Mouse (Mus musculus) lung, postnatal 0 days (tissue): ENCODE results near the gene Acp2. TPM values are rescaled to one million over a fixed set of nuclear protein-coding genes. Genes with fewer than 3 reads are reported as not detected.
A peak's percentile ranks its signal among the peaks of the same experiment; 100 is the strongest.

Experiments
- ATAC-seq: fragments of 200-750 bp; cut with Nextera tagmentation; 2 replicates; pipeline ENCODE4 v1.8.0; 2017; ENCODE audit warnings: moderate library complexity
- DNase-seq: peaks from one replicate; pipeline ENCODE4 v3.0.0-alpha.2; 2016; ENCODE audit warnings: low spot score
- H3K27ac ChIP-seq: fragments of 300-500 bp; sonication (generic); 2 replicates; pipeline ENCODE4 v1.5.1; 2014; ENCODE audit warnings: antibody characterized with exemption, mild to moderate bottlenecking, low read length, mixed read lengths
- H3K27me3 ChIP-seq: fragments of 300-500 bp; sonication (generic); replicated peaks from 2 replicates; pipeline ENCODE4 v1.6.1; 2014; ENCODE audit warnings: low read length, mixed read lengths; ENCODE audit not compliant: insufficient read depth
- H3K36me3 ChIP-seq: fragments of 300-500 bp; sonication (generic); 2 replicates; pipeline ENCODE4 v1.6.1; 2014; ENCODE audit warnings: low read length, mixed read lengths; ENCODE audit not compliant: insufficient read depth
- H3K4me1 ChIP-seq: fragments of 300-500 bp; sonication (generic); 2 replicates; pipeline ENCODE4 v1.6.1; 2014; ENCODE audit warnings: antibody characterized with exemption, low read depth, low read length, mixed read lengths; ENCODE audit not compliant: insufficient read depth
- H3K4me2 ChIP-seq: fragments of 300-500 bp; sonication (generic); replicated peaks from 2 replicates; pipeline ENCODE4 v1.6.1; 2014; ENCODE audit warnings: low read depth, mild to moderate bottlenecking, low read length, moderate library complexity, mixed read lengths
- H3K4me3 ChIP-seq: fragments of 300-500 bp; sonication (generic); 2 replicates; pipeline ENCODE4 v1.5.1; 2014; ENCODE audit warnings: low read depth, low read length
- H3K9ac ChIP-seq: fragments of 300-500 bp; sonication (generic); replicated peaks from 2 replicates; pipeline ENCODE4 v1.6.1; 2014; ENCODE audit warnings: low read depth, mild to moderate bottlenecking
- H3K9me3 ChIP-seq: fragments of 300-500 bp; sonication (generic); 2 replicates; pipeline ENCODE4 v1.6.1; 2016; ENCODE audit warnings: low read length, mixed read lengths
- CTCF ChIP-seq: IDR thresholded peaks from 2 replicates; pipeline ENCODE4 v1.5.1; 2016; ENCODE audit warnings: antibody characterized with exemption, mild to moderate bottlenecking
- EP300 ChIP-seq: IDR thresholded peaks from 2 replicates; pipeline ENCODE4 v1.6.1; 2016; ENCODE audit warnings: antibody characterized with exemption, mild to moderate bottlenecking, control low read depth
- WGBS: fragments of 180-500 bp; shearing (Covaris S2); extraction: QIAGEN DNeasy Blood & Tissue Kit; methylation state at CpG from one replicate; pipeline ENCODE4 v1.1.7; 2014; 5-methylcytosine and 5-hydroxymethylcytosine counted together
- polyA plus RNA-seq: library from polyadenylated mRNA; unstranded; fragments of >200 nt; fragmentation: Nextera tagmentation; extraction: Ambion mirVana; gene quantifications from 2 replicates; pipeline ENCODE4 v1.2.1, GENCODE M21; 2015

The Acp2 gene
- polyA plus RNA-seq, 1 experiment from 2014 or later = 22.1 TPM

DNA sequence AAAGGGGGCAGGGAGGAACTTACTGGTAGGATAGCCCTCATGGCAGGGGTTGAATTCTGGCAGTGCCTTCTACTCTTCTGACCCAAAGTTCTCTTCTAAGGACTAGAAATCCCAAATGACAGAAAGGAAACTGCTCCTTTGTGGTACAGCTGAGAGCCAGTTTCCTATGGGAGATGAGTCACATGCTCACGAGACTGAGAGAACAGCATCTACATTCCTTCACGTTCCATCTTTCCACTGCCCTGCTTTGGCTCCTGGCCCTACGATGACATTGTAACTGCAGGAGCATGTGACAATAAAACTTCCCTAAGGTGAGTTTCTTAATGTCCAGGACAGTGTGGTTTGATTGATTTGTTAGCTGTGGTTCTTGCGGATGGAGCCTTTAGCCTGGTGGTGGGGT is 45.7 kb downstream of the Acp2 start:
- H3K4me1 ChIP-seq = no peaks in the 10 kb centered on the region
- H3K9ac ChIP-seq = no peak overlapping the region
- no peak overlapping the region for H3K4me2 ChIP-seq
- no peaks in the 10 kb centered on the region for H3K27me3 ChIP-seq
- no peaks in the 10 kb centered on the region for H3K36me3 ChIP-seq
- 76% methylated on average over 4 of the region's 4 CpGs for WGBS
- no peaks in the 10 kb centered on the region for H3K9me3 ChIP-seq
- DNase-seq = no peak
- no peak overlapping the region for H3K27ac ChIP-seq
- ATAC-seq = no peak
- H3K4me3 ChIP-seq = no peak overlapping the region
- no peak for TF ChIP-seq CTCF

DNA sequence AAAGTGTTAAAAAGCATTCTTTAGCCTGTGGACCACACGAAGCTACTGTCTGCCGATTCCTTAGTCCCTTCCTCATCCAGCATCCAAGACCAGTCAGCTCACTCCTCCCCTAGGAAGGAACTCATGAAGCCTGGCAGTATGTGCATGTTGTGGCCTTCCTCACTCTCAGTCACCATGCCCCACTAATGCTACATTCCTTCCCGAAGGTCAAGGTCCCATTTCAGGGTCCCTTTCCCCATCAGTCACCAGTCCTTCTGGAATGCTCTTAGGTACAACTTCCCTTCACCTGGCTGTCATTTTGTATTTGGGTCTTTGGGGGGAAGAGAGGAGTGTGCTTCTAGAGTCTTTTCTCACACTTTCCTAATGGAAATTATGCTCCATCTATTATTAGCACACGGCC is 49.3 kb downstream of the Acp2 start:
- no peak overlapping the region for H3K4me3 ChIP-seq
- no peak overlapping the region for H3K4me2 ChIP-seq
- 49% methylated on average over 4 of the region's 4 CpGs for WGBS
- H3K4me1 ChIP-seq = no peaks in the 10 kb centered on the region
- no peak overlapping the region for H3K27ac ChIP-seq
- H3K36me3 ChIP-seq = no peaks in the 10 kb centered on the region
- no peaks in the 10 kb centered on the region; the same call in 1 of the 2 replicates for H3K27me3 ChIP-seq
- DNase-seq = no peak
- H3K9me3 ChIP-seq = no peaks in the 10 kb centered on the region
- no peak for TF ChIP-seq EP300
- TF ChIP-seq CTCF = no peak
- no peak for ATAC-seq
- no peak overlapping the region for H3K9ac ChIP-seq

DNA sequence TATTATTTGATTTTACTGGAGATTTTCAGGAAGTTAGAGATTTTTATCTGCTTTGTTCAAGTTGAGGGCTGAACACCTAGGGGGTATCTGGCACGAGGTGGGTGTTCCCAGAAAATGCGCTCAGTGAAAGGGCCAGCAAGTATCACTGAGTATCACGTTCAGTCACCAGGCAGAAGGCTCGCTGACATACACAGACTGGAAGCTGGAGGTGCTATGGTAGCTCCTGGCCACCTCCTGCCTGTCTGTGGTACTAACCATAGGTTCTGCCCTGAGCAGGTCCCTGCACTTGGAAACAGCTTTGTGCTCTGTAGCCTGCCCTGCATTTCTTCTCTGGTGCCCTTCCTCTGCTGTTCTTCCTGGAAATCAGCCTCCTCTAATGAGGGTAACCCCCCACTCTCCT is 49.8 kb downstream of the Acp2 start:
- no peak overlapping the region for H3K9ac ChIP-seq
- no peaks in the 10 kb centered on the region for H3K36me3 ChIP-seq
- peaks cover under 1% of the 10 kb centered on the region; the same call in 1 of the 2 replicates for H3K4me1 ChIP-seq
- no peak for TF ChIP-seq EP300
- no peak for TF ChIP-seq CTCF
- DNase-seq = no peak
- no peak overlapping the region for H3K4me2 ChIP-seq
- H3K4me3 ChIP-seq = no peak overlapping the region
- no peaks in the 10 kb centered on the region for H3K9me3 ChIP-seq
- no peaks in the 10 kb centered on the region; the same call in 1 of the 2 replicates for H3K27me3 ChIP-seq
- H3K27ac ChIP-seq = no peak overlapping the region
- 37% methylated on average over 4 of the region's 4 CpGs for WGBS
- ATAC-seq = no peak

DNA sequence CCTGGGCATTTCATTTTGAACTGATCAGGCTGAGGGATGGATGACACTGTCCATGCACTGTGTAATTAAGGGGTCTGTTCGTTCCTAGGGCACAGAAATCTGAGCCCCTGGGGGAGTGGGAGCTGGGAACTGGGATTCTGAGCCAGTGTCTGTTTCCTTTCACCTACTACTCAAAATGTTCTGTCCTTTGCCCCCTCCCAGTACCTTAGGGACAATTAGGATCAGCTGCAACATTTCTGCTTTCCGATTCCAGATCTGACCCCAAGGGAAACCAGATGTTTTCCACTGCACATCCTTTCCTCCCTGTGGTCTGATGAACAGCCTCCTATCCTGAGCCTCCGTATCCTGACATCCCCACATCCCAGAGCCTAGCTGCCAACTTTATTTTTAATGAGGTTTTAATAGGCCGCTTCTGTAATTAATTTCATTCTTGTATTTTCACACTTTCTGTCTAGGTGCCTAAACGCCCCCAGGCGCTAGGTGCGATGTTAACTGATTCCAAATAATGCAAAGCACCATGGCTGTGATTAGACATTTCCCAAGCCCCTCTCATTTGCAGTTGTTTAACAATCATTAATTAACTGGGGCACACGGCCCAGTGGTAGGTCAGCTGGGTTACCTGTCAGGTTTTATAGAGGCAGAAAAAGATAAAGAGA is 52.2 kb downstream of the Acp2 start:
- DNase-seq = no peak
- no peak overlapping the region for H3K4me3 ChIP-seq
- no peaks in the 10 kb centered on the region; the same call in 1 of the 2 replicates for H3K27me3 ChIP-seq
- WGBS = 46% methylated on average over 8 of the region's 8 CpGs
- no peak overlapping the region for H3K9ac ChIP-seq
- H3K36me3 ChIP-seq = no peaks in the 10 kb centered on the region
- no peak for TF ChIP-seq EP300
- no peak for TF ChIP-seq CTCF
- H3K4me1 ChIP-seq = peaks cover 9% of the 10 kb centered on the region; the same call in 1 of the 2 replicates
- no peak for ATAC-seq
- no peak overlapping the region for H3K4me2 ChIP-seq
- H3K9me3 ChIP-seq = no peaks in the 10 kb centered on the region
- H3K27ac ChIP-seq = no peak overlapping the region

DNA sequence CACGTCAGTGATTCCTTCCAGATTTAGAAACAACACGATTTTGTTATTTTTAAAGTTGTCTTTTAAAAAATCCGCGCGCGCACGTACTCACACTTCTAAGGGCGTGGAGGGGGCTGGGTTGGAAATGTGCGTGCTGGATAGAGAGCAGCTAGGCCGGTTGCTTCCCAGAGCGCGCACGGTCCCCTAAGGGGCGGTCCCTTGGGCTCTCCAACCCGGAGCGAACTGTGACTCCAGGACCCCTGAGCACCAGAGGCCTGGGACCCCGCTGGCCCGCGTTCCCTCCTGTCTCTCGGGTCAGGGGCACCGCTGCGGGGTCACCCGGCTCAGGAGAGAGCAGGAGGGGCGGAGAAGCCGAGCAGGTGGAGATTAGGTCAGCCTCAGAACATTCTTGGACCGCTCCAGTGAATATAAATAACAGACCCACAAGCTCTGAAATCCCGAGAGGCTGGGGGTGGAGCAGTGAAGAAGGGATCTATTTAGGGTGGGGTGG is 53.0 kb downstream of the Acp2 start, which contains the start of gene Pacsin3:
Gene Pacsin3 (plus strand): TSS at position 294 of the 490 bp plus-strand sequence.
- H3K27ac ChIP-seq = peak within 1 kb of the TSS; percentile 72
- no peaks in the 10 kb centered on the region; the same call in 1 of the 2 replicates for H3K27me3 ChIP-seq
- WGBS = 1% methylated on average over 27 of the region's 27 CpGs
- no peak for TF ChIP-seq EP300
- TF ChIP-seq CTCF = no peak
- ATAC-seq (no peak), DNase-seq (peak; percentile 39)
- H3K4me2 ChIP-seq = peak within 1 kb of the TSS; percentile 87
- H3K9me3 ChIP-seq = no peaks in the 10 kb centered on the region
- peaks cover 9% of the 10 kb centered on the region; the same call in 1 of the 2 replicates for H3K4me1 ChIP-seq
- H3K4me3 ChIP-seq = peak within 1 kb of the TSS; percentile 67
- no peaks in the 10 kb centered on the region for H3K36me3 ChIP-seq
- peak within 1 kb of the TSS; percentile 47 for H3K9ac ChIP-seq

DNA sequence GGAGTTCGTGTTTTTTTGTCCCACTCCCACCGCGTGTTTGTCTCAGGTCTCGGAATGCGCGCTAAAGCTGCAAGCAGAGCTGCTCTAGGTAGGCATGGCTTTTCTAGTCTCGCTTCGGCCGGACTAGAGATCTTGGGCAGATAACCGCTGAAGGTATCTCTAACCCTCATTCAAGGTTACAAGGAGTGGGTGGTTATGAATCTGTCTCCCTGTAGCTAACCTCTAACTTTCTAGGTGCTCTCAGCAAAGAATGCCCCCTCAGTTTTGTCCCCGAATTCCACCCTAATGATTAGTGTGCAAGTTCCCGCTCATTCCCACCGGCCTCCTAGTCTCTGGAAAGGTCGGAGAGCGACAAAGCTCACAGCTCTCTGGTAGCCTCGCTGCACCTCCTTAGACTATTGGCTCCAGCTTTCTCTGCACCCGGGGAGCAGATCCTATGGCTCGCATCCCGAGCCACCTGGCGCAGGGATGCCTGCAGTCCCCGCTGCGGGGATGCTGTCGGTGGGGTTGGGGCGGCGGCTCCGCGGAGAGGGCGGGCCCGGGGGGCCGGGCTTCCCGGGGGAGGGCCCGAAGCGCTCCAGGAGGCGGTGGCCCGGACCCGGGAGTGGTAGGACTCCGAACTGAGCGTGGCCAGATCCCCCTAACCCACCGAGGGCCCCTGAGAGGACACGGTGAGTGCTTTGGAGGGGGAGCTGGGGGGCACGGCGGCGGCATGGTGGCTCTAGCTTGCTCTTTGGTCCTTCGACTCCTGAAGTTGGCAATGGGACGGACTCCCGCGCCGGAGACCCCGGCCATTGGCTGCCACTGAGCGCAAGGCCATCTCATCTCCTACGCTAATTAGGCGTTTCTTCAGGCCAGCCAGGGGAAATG is 53.8 kb downstream of the Acp2 start:
- Histone ChIP-seq H3K4me3 (peak overlapping the region; percentile 67), H3K4me2 (peak overlapping the region; percentile 87), H3K4me1 (peaks cover 9% of the 10 kb centered on the region; the same call in 1 of the 2 replicates), H3K27me3 (no peaks in the 10 kb centered on the region; the same call in 1 of the 2 replicates), H3K36me3 (0 out of 2 replicates have a peak, but pooled peaks cover 6% of the 10 kb centered on the region), H3K9ac (peak overlapping the region; percentile 47), H3K9me3 (no peaks in the 10 kb centered on the region), H3K27ac (peak overlapping the region; percentile 72)
- TF ChIP-seq EP300 = no peak
- TF ChIP-seq CTCF = no peak
- under 1% methylated on average over 35 of the region's 52 CpGs for WGBS
- ATAC-seq (peak; percentile 79), DNase-seq (peak; percentile 63)
